ENCODE assay signal across 15 mouse cellular contexts in the genomic region with DNA sequence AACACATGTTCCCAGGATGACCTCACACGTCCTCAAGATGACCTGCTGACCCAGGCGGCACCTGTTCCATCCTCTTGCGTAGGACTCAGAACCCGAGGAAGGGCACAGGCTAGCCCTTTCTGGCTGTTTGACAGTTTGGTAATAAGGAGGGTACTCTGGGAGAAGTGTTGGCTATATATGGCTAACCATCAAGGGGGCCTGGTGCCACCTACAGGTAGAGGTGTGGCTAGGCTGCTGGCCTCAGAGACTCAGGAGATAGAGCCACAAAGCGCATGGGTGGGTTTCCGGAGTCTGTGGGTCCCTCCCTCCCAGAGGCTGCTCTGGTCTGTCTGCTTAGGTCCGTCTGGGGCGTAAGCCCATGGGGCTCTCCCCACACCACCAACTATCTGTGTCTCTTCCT. TPM values are rescaled to one million over a fixed set of nuclear protein-coding genes. Genes with fewer than 3 reads are reported as not detected.
A peak's percentile ranks its signal among the peaks of the same experiment; 100 is the strongest.
DNase-seq lines count a peak whose midpoint lies in the region; ATAC-seq and TF ChIP-seq lines count a peak whose summit lies in the region.
"Had no signal": no experiment of that assay in that cellular context is flagged by ENCODE, and none has a peak within 500 bp of the region (broad histone marks: within the 10 kb centered on the region; RNA-seq: fewer than 3 reads in every experiment).

No protein-coding gene starts in this region.

- H3K27me3 ChIP-seq in heart, embryonic 10.5 days (ENCODE audit: insufficient read depth, poor library complexity, severe bottlenecking) = peaks cover 34% of the 10 kb centered on the region
- 0 out of 2 replicates have a peak, but pooled peaks cover 3% of the 10 kb centered on the region for H3K27me3 ChIP-seq in liver, postnatal 0 days (ENCODE audit: insufficient read depth, low read length)
- peaks cover 28% of the 10 kb centered on the region for H3K27me3 ChIP-seq in limb, embryonic 10.5 days (ENCODE audit: low read depth, poor library complexity, severe bottlenecking)
- H3K27me3 ChIP-seq: limb, embryonic 15.5 days had no signal

- TF ChIP-seq EP300 in liver, postnatal 0 days (IDR thresholded peaks at IDR 0.05; ENCODE audit: low read depth) = no peak

- H3K27ac ChIP-seq in heart, embryonic 10.5 days = peak overlapping the region; percentile 30; the same call in 1 of the 2 replicates
- no peak overlapping the region for H3K27ac ChIP-seq in liver, postnatal 0 days (ENCODE audit: low read depth)
- peak overlapping the region; percentile 58 for H3K27ac ChIP-seq in limb, embryonic 10.5 days
- H3K27ac ChIP-seq in gastrocnemius, adult 2 months = no peak overlapping the region
- H3K27ac ChIP-seq: limb, embryonic 15.5 days had no signal

- no peak overlapping the region for H3K4me3 ChIP-seq in heart, embryonic 10.5 days
- no peak overlapping the region for H3K4me3 ChIP-seq in liver, postnatal 0 days (ENCODE audit: low read depth, low read length)
- H3K4me3 ChIP-seq in limb, embryonic 10.5 days = no peak overlapping the region
- H3K4me3 ChIP-seq in gastrocnemius, adult 2 months = no peak overlapping the region
- H3K4me3 ChIP-seq: limb, embryonic 15.5 days had no signal

- 55% methylated on average over 8 of the region's 8 CpGs for WGBS in heart, embryonic 10.5 days
- 58% methylated on average over 8 of the region's 8 CpGs for WGBS in liver, postnatal 0 days (ENCODE audit: insufficient replicate concordance)
- WGBS in limb, embryonic 10.5 days = 59% methylated on average over 8 of the region's 8 CpGs

- TF ChIP-seq CTCF in liver, postnatal 0 days (IDR thresholded peaks at IDR 0.05; ENCODE audit: low read depth) = 0 out of 2 replicates have a peak, but pooled peaks have one; percentile 3
- no peak for TF ChIP-seq CTCF in gastrocnemius, adult 2 months (IDR thresholded peaks at IDR 0.05)

- no peak for DNase-seq in heart, embryonic 10.5 days (ENCODE audit: low spot score)
- DNase-seq in heart, adult 18-20 months = no peak
- DNase-seq in liver, postnatal 0 days = no peak
- DNase-seq in liver = no peak
- peak; percentile 41 for DNase-seq in CD4-positive, CD25-positive, alpha-beta regulatory T cell, adult 2 months (ENCODE audit: low read depth, low spot score)
- DNase-seq in limb, embryonic 10.5 days (ENCODE audit: low spot score) = no peak
- no peak for DNase-seq in gastrocnemius, adult 2 months
- no peak for DNase-seq in left cerebral cortex, adult 11 months (ENCODE audit: low spot score)
- DNase-seq: adrenal gland, postnatal 36 days; cerebellum, postnatal 25 days; kidney, postnatal 25 days; right cerebral cortex, adult 18-20 months had no signal

- ATAC-seq in liver, postnatal 0 days = no peak
- ATAC-seq: hindbrain, embryonic 16.5 days had no signal

- intact Hi-C loops in gastrocnemius, adult 2 months (cut with DNase I) = no loop called here

- H3K4me2 ChIP-seq in liver, postnatal 0 days (ENCODE audit: low read depth, low read length) = no peak overlapping the region
- H3K4me2 ChIP-seq: limb, embryonic 15.5 days had no signal

- H3K36me3 ChIP-seq in heart, embryonic 10.5 days = no peaks in the 10 kb centered on the region
- no peaks in the 10 kb centered on the region for H3K36me3 ChIP-seq in liver, postnatal 0 days (replicated peaks; ENCODE audit: insufficient read depth, low read length)
- H3K36me3 ChIP-seq in limb, embryonic 10.5 days = no peaks in the 10 kb centered on the region
- H3K36me3 ChIP-seq: limb, embryonic 15.5 days had no signal

- no peaks in the 10 kb centered on the region for H3K9me3 ChIP-seq in heart, embryonic 10.5 days
- H3K9me3 ChIP-seq in liver, postnatal 0 days (ENCODE audit: low read length) = no peaks in the 10 kb centered on the region
- H3K9me3 ChIP-seq in limb, embryonic 10.5 days (replicated peaks) = no peaks in the 10 kb centered on the region
- H3K9me3 ChIP-seq: limb, embryonic 15.5 days had no signal

- peaks cover 64% of the 10 kb centered on the region for H3K4me1 ChIP-seq in heart, embryonic 10.5 days
- H3K4me1 ChIP-seq in liver, postnatal 0 days (ENCODE audit: insufficient read depth) = no peaks in the 10 kb centered on the region
- peaks cover 74% of the 10 kb centered on the region for H3K4me1 ChIP-seq in limb, embryonic 10.5 days

- no peak overlapping the region for H3K9ac ChIP-seq in liver, postnatal 0 days (replicated peaks)
- H3K9ac ChIP-seq: limb, embryonic 15.5 days had no signal

RNA-seq across cellular contexts. Expression of a gene that starts 28.0 kb away (rescaled TPM):
- polyA plus RNA-seq in heart, embryonic 10.5 days (2016; fragmentation: Nextera tagmentation; extraction: Ambion mirVana) = not detected in 2 replicates
- total RNA-seq in heart, adult 18-20 months (2021) = 1 to 10 TPM in 1 of 2 experiments, under 1 TPM in 1; 0.90 to 1.3 TPM
- polyA plus RNA-seq in liver, postnatal 0 days (2015; fragmentation: Nextera tagmentation; extraction: Ambion mirVana) = 4.9 and 6.7 TPM in 2 replicates
- polyA plus RNA-seq in limb, embryonic 10.5 days (2016; fragmentation: Nextera tagmentation; extraction: Ambion mirVana) = not detected in 2 replicates
- total RNA-seq in gastrocnemius, adult 2 months (2021) = not detected
- polyA plus RNA-seq: embryonic facial prominence, embryonic 11.5 days; hindbrain, embryonic 16.5 days had no signal

RNA-seq across cellular contexts. Expression of a gene that starts 29.6 kb away (rescaled TPM):
- polyA plus RNA-seq in heart, embryonic 10.5 days (2016; fragmentation: Nextera tagmentation; extraction: Ambion mirVana) = 1.4 and 1.9 TPM in 2 replicates
- 10 to 100 TPM; 25.8 to 28.1 TPM for total RNA-seq in heart, adult 18-20 months (2021)
- 0.21 and 0.36 TPM in 2 replicates for polyA plus RNA-seq in liver, postnatal 0 days (2015; fragmentation: Nextera tagmentation; extraction: Ambion mirVana)
- polyA plus RNA-seq in limb, embryonic 10.5 days (2016; fragmentation: Nextera tagmentation; extraction: Ambion mirVana) = 1.1 and 2.0 TPM in 2 replicates
- total RNA-seq in gastrocnemius, adult 2 months (2021) = 10 to 100 TPM; 20.0 to 24.4 TPM

Comparison
In these comparisons a context has a peak if more than half of its experiments do, and no peak if none do; other contexts are left out.
1. H3K27ac ChIP-seq: peak in heart, embryonic 10.5 days (single experiment) and limb, embryonic 10.5 days (single experiment); none in liver, postnatal 0 days (single experiment) and gastrocnemius, adult 2 months (single experiment).